Mouse (Mus musculus): Measurements from ENCODE around the gene Hoxa6. TPM values are rescaled to one million over a fixed set of nuclear protein-coding genes. Genes with fewer than 3 reads are reported as not detected.

The Hoxa6 gene
- polyA plus RNA-seq, 1 experiment = not detected

DNA sequence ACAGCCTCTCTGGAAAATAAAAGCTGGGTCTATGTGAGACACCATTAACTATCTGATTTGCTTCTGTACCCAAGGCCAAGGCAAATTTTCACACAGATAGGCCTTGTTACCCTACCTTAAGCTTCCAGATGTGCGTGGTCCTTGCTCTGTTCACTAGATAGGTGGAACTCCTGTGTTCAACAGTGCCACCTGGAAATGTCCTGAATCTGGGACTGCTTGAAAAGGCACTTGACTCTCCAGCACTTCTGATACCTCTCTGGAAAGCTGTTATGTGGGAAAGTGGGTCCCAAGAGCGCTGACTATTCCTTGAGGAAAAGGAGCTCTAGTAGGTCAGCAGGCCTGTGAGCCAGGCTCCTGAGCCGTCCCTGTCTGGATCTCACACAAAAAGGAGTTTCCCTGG is 28.3 kb upstream of the Hoxa6 start:
- no peak for DNase-seq (ENCODE audit: low read depth in 1 of 2, low spot score in 2 of 2)
- H3K27me3 ChIP-seq (ENCODE audit: control insufficient read depth, insufficient read depth, low read length) = peaks cover 50% of the 10 kb centered on the region
- H3K27ac ChIP-seq (ENCODE audit: insufficient read depth, low read length) = no peak overlapping the region
- no peak overlapping the region for H3K4me3 ChIP-seq (ENCODE audit: extremely low read depth, insufficient read depth, insufficient read length)
- H3K36me3 ChIP-seq (ENCODE audit: control insufficient read depth, insufficient read depth, low read length) = no peaks in the 10 kb centered on the region
- H3K4me1 ChIP-seq (ENCODE audit: control insufficient read depth, insufficient read depth, insufficient read length) = peaks cover 10% of the 10 kb centered on the region
- 83% methylated on average over 3 of the region's 3 CpGs for WGBS
- TF ChIP-seq CTCF (IDR thresholded peaks at IDR 0.05; ENCODE audit: extremely low read depth, insufficient read depth, insufficient read length, insufficient replicate concordance) = no peak
- no peak for TF ChIP-seq POLR2A (IDR thresholded peaks at IDR 0.05; ENCODE audit: low read depth, low read length)

DNA sequence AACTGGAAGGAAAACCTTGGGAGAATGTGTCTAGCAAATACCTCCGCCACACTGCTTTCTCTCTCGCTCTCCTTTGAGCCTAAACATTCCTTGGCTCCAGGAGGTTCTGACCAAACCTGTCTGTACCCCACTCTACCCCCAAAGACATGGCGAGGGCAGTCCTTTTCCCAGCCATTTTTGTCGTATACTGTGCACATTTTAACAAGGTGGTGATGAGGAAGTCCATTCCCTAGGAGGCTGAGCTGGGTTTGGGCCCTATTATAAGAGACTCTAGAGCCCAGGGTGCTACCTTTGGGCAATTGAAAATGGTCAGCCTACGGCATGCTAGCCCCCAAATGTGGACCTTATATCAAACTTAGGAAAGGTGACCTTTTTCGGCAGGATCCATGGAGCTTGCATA is 27.3 kb upstream of the Hoxa6 start:
- WGBS = 83% methylated on average over 6 of the region's 6 CpGs
- Histone ChIP-seq H3K36me3 (ENCODE audit: control insufficient read depth, insufficient read depth, low read length) (no peaks in the 10 kb centered on the region), H3K27ac (ENCODE audit: insufficient read depth, low read length) (no peak overlapping the region), H3K4me3 (ENCODE audit: extremely low read depth, insufficient read depth, insufficient read length) (no peak overlapping the region), H3K4me1 (ENCODE audit: control insufficient read depth, insufficient read depth, insufficient read length) (peaks cover 10% of the 10 kb centered on the region), H3K27me3 (ENCODE audit: control insufficient read depth, insufficient read depth, low read length) (peaks cover 46% of the 10 kb centered on the region)
- DNase-seq (ENCODE audit: low read depth in 1 of 2, low spot score in 2 of 2) = no peak
- TF ChIP-seq POLR2A (IDR thresholded peaks at IDR 0.05; ENCODE audit: low read depth, low read length) (no peak), CTCF (IDR thresholded peaks at IDR 0.05; ENCODE audit: extremely low read depth, insufficient read depth, insufficient read length, insufficient replicate concordance) (no peak)

DNA sequence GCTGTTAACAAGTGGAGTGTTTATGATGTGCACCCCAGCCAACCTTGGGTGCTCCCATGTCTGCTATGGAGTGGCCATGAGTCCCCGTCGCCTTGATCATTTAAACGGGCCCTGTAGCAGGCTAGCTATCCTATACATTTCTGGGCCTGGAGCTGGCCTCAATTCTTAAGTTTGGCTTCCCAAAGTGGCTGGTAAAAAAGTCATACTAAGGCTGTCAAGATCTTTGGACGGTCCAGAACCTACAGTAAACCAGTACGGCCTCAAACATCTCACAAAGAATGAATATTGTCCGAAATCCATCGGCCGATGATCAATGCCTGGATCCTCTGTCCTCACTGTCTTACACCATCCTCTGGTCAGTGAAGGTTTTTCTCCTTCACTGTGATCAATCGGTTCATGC is 26.7 kb upstream of the Hoxa6 start:
- Histone ChIP-seq H3K36me3 (ENCODE audit: control insufficient read depth, insufficient read depth, low read length) (no peaks in the 10 kb centered on the region), H3K27ac (ENCODE audit: insufficient read depth, low read length) (no peak overlapping the region), H3K4me3 (ENCODE audit: extremely low read depth, insufficient read depth, insufficient read length) (no peak overlapping the region), H3K27me3 (ENCODE audit: control insufficient read depth, insufficient read depth, low read length) (peaks cover 46% of the 10 kb centered on the region), H3K4me1 (ENCODE audit: control insufficient read depth, insufficient read depth, insufficient read length) (peaks cover 10% of the 10 kb centered on the region)
- TF ChIP-seq POLR2A (IDR thresholded peaks at IDR 0.05; ENCODE audit: low read depth, low read length) (no peak), CTCF (IDR thresholded peaks at IDR 0.05; ENCODE audit: extremely low read depth, insufficient read depth, insufficient read length, insufficient replicate concordance) (no peak)
- 83% methylated on average over 9 of the region's 9 CpGs for WGBS
- no peak for DNase-seq (ENCODE audit: low read depth in 1 of 2, low spot score in 2 of 2)

DNA sequence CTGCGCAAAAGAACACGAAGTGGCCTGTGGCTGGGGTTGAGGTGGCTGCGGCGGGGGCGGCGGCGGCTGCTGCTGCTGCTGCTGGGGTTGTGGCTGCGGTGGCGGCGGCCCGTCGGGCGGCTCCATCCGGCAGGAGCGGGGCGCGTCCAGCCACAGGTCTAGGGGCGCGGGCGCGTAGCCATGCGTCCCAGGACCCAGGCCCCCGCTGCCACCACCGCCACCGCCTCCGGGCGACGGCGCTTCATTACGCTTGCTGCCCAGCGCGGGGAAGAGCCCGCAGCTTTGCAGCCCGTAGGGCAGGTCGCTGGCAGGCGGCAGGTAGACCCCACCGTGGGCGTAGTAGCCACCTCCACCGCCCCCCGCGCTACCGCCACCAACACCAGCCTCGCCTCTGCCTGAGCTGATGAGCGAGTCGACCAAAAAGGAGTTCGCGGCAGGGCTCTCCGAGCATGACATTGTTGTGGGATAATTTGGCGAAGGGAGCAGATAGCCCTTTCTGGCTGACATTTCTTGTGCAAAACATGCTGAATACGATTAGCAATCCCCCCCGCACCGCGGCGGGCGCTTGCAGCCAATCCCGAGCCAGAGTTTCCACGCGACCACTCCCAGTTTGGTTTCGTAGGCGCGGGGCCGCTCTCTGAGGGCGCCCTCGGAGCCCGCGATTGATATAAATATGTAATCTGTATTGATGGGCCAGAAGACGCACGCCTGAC is 26.1 kb upstream of the Hoxa6 start:
- no peak overlapping the region for H3K27ac ChIP-seq (ENCODE audit: insufficient read depth, low read length)
- WGBS = 3% methylated on average over 68 of the region's 68 CpGs
- H3K27me3 ChIP-seq (ENCODE audit: control insufficient read depth, insufficient read depth, low read length) = peaks cover 48% of the 10 kb centered on the region
- H3K4me1 ChIP-seq (ENCODE audit: control insufficient read depth, insufficient read depth, insufficient read length) = peaks cover 15% of the 10 kb centered on the region
- no peaks in the 10 kb centered on the region for H3K36me3 ChIP-seq (ENCODE audit: control insufficient read depth, insufficient read depth, low read length)
- TF ChIP-seq CTCF (IDR thresholded peaks at IDR 0.05; ENCODE audit: extremely low read depth, insufficient read depth, insufficient read length, insufficient replicate concordance) = no peak
- no peak for TF ChIP-seq POLR2A (IDR thresholded peaks at IDR 0.05; ENCODE audit: low read depth, low read length)
- no peak overlapping the region for H3K4me3 ChIP-seq (ENCODE audit: extremely low read depth, insufficient read depth, insufficient read length)
- no peak for DNase-seq (ENCODE audit: low read depth in 1 of 2, low spot score in 2 of 2)

- Histone ChIP-seq H3K27ac (ENCODE audit: insufficient read depth, low read length) (no peak overlapping the region), H3K4me1 (ENCODE audit: control insufficient read depth, insufficient read depth, insufficient read length) (peaks cover 20% of the 10 kb centered on the region), H3K27me3 (ENCODE audit: control insufficient read depth, insufficient read depth, low read length) (peaks cover 50% of the 10 kb centered on the region), H3K36me3 (ENCODE audit: control insufficient read depth, insufficient read depth, low read length) (no peaks in the 10 kb centered on the region), H3K4me3 (ENCODE audit: extremely low read depth, insufficient read depth, insufficient read length) (no peak overlapping the region)
- TF ChIP-seq POLR2A (IDR thresholded peaks at IDR 0.05; ENCODE audit: low read depth, low read length) = no peak
- TF ChIP-seq CTCF (IDR thresholded peaks at IDR 0.05; ENCODE audit: extremely low read depth, insufficient read depth, insufficient read length, insufficient replicate concordance) = no peak
- WGBS = 4% methylated on average over 70 of the region's 70 CpGs
- no peak for DNase-seq (ENCODE audit: low read depth in 1 of 2, low spot score in 2 of 2)
Observed at GRCm38 (mm10) chr6:52233546-52234427, 25.3 kb upstream of the Hoxa6 start.

DNA sequence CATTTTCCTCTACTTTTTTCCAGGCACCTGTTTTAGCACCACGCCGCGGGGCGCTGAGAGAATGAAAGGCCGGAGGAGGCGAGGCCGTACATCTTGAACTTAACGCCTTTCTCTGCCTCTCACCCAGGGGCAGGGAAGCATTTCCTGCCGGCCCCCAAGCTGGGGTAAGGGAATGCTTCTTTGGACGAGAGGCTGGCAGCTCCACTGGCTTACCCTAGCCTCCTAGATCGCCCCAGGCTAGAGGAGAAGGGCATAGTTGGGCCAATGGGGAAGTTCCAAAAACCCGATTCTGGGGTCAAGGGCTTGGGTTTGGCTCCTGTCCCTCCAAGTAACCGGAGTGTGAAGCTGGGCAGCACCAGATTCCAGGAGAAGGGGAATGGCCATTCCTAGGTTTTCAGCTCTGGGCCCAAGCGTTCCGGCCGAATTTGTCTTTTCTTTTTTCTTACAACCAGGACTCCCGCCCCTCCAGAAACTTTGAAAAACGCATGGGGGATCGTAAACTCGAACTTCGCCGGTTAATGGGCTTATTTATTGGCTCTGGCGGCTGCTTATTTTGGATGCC is 24.5 kb upstream of the Hoxa6 start:
- TF ChIP-seq POLR2A (IDR thresholded peaks at IDR 0.05; ENCODE audit: low read depth, low read length) (no peak), CTCF (IDR thresholded peaks at IDR 0.05; ENCODE audit: extremely low read depth, insufficient read depth, insufficient read length, insufficient replicate concordance) (no peak)
- Histone ChIP-seq H3K4me3 (ENCODE audit: extremely low read depth, insufficient read depth, insufficient read length) (no peak overlapping the region), H3K27ac (ENCODE audit: insufficient read depth, low read length) (no peak overlapping the region), H3K27me3 (ENCODE audit: control insufficient read depth, insufficient read depth, low read length) (peaks cover 50% of the 10 kb centered on the region), H3K36me3 (ENCODE audit: control insufficient read depth, insufficient read depth, low read length) (no peaks in the 10 kb centered on the region), H3K4me1 (ENCODE audit: control insufficient read depth, insufficient read depth, insufficient read length) (peaks cover 20% of the 10 kb centered on the region)
- 20% methylated on average over 23 of the region's 23 CpGs for WGBS
- DNase-seq (ENCODE audit: low read depth in 1 of 2, low spot score in 2 of 2) = no peak

All from spleen, adult 2 months (tissue).